Mouse (Mus musculus) T-helper 17 cell (primary cell): Measurements from ENCODE around the gene Snx6.
"Not testable (repeated sequence)": the region's sequence is repeated elsewhere in the genome, so short reads cannot be mapped to it uniquely, and the experiment has no call there.

ENCODE experiments used
- in situ Hi-C, 2 experiments: fragments of 300-600 bp; cut with MboI, MseI; formaldehyde crosslinking; loops; 1 replicate in 1 of 2; 2 replicates in 1 of 2; pipeline ENCODE4 v1.15.1; 2025; ENCODE audit warnings: high pct_unique_total_duplicates in 2 of 2

Gene Snx6

GRCm38 (mm10) chr12:54710494-54710879 lies 85.0 kb downstream of the Snx6 start:
- in situ Hi-C loops: not testable (repeated sequence)

DNA sequence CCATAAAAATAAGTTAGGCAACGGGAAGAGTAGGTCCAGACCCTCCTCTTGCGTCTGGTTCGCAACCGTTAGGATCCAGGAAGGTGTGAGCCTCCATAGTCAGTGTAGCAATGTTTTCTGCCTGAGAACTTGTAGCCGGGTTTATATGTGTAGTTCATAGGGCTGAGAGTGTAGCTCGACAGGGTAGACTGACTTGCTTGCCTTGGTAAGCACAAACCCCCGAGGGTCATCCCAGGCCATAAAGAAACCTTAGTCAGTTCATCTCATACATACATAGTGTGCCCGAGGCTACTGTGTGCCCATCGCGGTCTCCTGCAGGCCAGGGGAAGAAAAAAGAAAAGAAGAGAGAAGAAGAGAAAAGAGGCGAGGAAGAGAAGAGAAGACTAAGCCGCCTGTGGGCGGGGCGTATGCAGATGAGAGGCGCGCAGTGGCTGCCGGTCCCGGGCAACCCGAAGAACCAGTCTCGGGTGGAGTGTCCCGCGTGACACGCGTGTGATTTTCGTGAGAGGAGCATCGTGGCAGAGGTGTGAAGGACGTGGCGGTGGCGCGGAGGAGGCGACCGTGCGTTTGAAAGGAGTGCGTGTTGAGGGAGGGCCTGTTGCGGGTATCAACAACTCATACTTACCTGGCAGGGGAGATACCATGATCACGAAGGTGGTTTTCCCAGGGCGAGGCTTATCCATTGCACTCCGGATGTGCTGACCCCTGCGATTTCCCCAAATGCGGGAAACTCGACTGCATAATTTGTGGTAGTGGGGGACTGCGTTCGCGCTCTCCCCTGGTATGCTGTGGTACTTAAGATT lies 85.6 kb downstream of the Snx6 start:
- in situ Hi-C loops: not testable (repeated sequence)

DNA sequence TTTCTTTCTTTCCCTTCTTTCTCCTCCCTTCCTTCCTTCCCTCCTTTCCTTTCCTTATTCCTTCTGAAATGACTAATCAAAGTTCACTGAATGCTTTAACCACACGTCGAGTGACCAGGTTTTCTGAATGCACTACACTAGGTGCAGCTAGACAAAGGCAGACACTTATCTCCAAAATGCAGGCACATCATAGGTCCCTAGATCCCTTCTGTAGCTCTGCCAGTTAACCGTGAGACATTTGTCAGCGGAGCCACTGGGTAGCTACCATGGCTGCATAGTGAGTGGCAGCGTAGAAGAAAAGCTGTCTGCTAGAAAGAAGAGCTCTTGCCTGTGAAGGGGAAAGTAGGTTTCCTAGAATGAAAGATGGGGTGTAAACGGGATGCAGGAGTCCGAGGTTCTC lies 96.1 kb downstream of the Snx6 start:
- in situ Hi-C loops: loop anchor here (5.0 kb wide), 1 partner anchor 38 kb away; no protein-coding TSS in a partner anchor

GRCm38 (mm10) chr12:54697791-54698250 lies 97.7 kb downstream of the Snx6 start:
- in situ Hi-C loops: loop anchor here (5.0 kb wide), 1 partner anchor 39 kb away; no protein-coding TSS in a partner anchor

DNA sequence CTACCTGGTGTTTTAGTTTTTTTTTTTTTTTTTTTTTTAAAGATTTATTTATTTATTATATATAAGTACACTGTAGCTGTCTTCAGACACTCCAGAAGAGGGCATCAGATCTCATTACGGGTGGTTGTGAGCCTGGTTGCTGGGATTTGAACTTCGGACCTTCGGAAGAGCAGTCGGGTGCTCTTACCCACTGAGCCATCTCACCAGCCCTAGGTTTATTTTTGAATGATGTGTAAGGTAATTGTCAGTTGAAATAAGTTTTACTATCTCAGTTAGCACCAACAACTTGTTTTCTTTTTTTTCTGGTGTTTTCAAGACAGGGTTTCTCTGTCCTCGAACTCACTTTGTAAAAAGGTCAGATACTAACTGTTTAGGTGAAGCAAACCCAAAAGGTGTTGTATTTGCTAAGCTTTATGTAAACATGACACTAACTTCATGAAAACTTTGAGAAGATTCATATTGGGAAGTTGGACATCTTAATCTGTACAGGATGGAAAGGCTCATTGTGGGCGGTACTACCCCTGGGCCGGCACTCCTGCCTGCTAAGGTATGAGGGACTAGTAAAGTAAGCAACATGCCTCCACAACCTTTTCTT lies 98.4 kb downstream of the Snx6 start:
- in situ Hi-C loops: loop anchor here (5.0 kb wide), 1 partner anchor 40 kb away; no protein-coding TSS in a partner anchor
